Mouse (Mus musculus): ENCODE measurements around the gene Ntrk2. TPM values are rescaled to one million over a fixed set of nuclear protein-coding genes. Genes with fewer than 3 reads are reported as not detected.
"Not testable (repeated sequence)": the region's sequence is repeated elsewhere in the genome, so short reads cannot be mapped to it uniquely, and the experiment has no call there.

Ntrk2 gene
- polyA plus RNA-seq, 1 experiment from 2014 or later = 39.8 TPM

DNA sequence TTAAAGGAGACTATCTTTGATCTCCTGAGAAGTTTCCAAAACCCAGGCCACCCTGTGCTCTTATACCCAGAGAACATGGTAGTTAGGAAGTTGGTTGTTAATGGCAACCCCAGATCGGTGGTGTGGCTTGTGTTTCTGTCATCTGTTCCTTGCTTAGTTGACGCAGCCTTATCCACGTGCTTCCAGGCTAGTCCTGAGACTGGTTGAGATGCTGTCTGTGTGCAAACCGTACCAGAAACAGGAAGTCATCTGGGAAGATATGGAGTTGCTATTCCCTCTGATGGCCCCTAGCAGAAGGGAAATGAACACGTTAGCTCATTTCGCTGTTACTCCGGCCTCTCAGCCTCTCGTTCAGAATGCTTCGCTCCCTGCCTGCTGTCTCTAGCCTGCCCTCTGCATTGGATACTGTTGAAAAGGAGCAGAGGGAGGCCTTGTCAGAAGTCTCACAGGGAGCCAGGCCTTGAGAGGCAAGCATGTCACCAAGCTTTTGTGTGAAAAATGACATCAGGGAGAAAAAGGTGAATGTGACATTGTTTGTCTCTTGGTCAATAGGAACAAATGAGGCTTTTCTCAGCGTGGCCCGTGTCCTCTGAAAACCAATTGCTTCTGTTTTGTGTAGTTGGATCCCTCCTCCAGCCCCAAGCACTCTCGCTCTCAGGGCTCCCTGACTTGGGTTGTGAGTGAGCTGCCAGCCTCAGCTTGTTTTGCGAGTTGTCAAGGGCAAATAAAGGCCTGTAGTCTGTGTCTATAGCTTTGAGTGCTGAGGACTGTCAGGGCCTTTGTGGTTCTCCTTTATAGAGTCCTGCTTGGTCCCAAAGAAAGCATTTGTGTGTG, 285.0 kb downstream of the Ntrk2 start:
- H3K4me1 ChIP-seq (replicated peaks) = peaks cover 55% of the 10 kb centered on the region
- DNase-seq (ENCODE audit: low spot score) = peak; percentile 72
- H3K27ac ChIP-seq = peak overlapping the region; percentile 89
- no peaks in the 10 kb centered on the region for H3K9me3 ChIP-seq
- H3K4me3 ChIP-seq = no peak overlapping the region
- WGBS = 26% methylated on average over 13 of the region's 13 CpGs
- peaks cover 58% of the 10 kb centered on the region for H3K27me3 ChIP-seq (ENCODE audit: insufficient read depth, poor library complexity, severe bottlenecking)
- H3K36me3 ChIP-seq = no peaks in the 10 kb centered on the region

GRCm38 (mm10) chr13:59092045-59092857, 285.9 kb downstream of the Ntrk2 start:
- peak; percentile 16 for DNase-seq (ENCODE audit: low spot score)
- no peaks in the 10 kb centered on the region for H3K9me3 ChIP-seq
- H3K36me3 ChIP-seq = no peaks in the 10 kb centered on the region
- H3K27ac ChIP-seq = peak overlapping the region; percentile 89
- 33% methylated on average over 10 of the region's 10 CpGs for whole genome bisulfite sequencing
- H3K4me3 ChIP-seq = peak overlapping the region; percentile 0; the same call in 1 of the 2 replicates
- peaks cover 54% of the 10 kb centered on the region for H3K27me3 ChIP-seq (ENCODE audit: insufficient read depth, poor library complexity, severe bottlenecking)
- peaks cover 57% of the 10 kb centered on the region for H3K4me1 ChIP-seq (replicated peaks)

DNA sequence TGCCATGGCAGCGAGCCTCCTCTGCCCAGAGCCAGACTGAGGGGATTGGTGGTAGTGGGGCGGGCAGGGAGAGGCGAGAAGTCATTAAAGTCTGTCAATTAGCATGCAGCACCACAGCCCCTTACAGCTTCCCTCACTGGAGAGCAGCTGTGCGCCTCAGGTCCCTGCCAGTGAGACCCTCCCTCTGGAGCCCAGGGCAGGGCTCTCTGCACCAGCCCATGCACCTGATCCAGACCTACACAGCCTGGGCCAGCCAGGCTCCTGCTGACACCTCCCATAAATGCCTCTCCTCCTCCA, 286.4 kb downstream of the Ntrk2 start:
- Histone ChIP-seq H3K27ac (peak overlapping the region; percentile 89), H3K4me1 (replicated peaks) (peaks cover 57% of the 10 kb centered on the region), H3K27me3 (ENCODE audit: insufficient read depth, poor library complexity, severe bottlenecking) (peaks cover 60% of the 10 kb centered on the region), H3K9me3 (no peaks in the 10 kb centered on the region), H3K4me3 (peak overlapping the region; percentile 0; the same call in 1 of the 2 replicates), H3K36me3 (no peaks in the 10 kb centered on the region)
- peak; percentile 89 for DNase-seq (ENCODE audit: low spot score)
- 10% methylated on average over 4 of the region's 4 CpGs for WGBS

GRCm38 (mm10) chr13:59094722-59095121, 288.4 kb downstream of the Ntrk2 start:
- Histone ChIP-seq H3K27ac (peak overlapping the region; percentile 69), H3K36me3 (no peaks in the 10 kb centered on the region), H3K27me3 (ENCODE audit: insufficient read depth, poor library complexity, severe bottlenecking) (peaks cover 54% of the 10 kb centered on the region), H3K9me3 (no peaks in the 10 kb centered on the region), H3K4me3 (no peak overlapping the region), H3K4me1 (replicated peaks) (peaks cover 53% of the 10 kb centered on the region)
- 90% methylated on average over 7 of the region's 7 CpGs for WGBS
- DNase-seq (ENCODE audit: low spot score) = no peak

DNA sequence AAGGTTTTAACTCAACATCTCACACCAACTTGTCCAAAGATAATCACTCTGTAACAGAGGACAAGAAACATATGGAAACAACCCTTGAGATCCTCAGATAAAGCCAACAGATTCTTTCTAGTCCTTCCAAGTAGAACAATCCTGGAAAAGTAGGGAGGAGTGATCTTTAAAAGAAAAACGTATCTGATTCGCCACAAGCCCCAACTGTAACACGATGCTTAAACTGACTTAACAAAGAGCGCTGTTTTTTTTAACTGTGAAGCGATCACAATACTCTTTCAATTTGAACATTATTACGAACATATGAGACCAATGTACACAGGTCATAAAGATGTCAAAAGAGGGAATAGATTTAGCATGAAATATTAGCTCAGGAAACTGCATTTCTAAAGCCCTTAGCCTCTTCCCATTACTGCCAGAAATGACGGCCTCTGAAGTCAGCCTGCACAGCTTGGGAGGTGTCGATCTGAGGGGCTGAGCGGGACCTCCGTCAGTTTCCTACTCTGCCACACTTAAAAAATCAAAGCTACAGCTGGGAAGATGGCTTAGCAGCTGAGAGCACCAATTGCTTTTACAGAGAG, 289.5 kb downstream of the Ntrk2 start:
- Histone ChIP-seq H3K9me3 (no peaks in the 10 kb centered on the region), H3K27ac (peak overlapping the region; percentile 69; the same call in 1 of the 2 replicates), H3K4me3 (no peak overlapping the region), H3K4me1 (replicated peaks) (peaks cover 46% of the 10 kb centered on the region), H3K27me3 (ENCODE audit: insufficient read depth, poor library complexity, severe bottlenecking) (peaks cover 46% of the 10 kb centered on the region), H3K36me3 (no peaks in the 10 kb centered on the region)
- no peak for DNase-seq (ENCODE audit: low spot score)
- WGBS = 48% methylated on average over 10 of the region's 10 CpGs

DNA sequence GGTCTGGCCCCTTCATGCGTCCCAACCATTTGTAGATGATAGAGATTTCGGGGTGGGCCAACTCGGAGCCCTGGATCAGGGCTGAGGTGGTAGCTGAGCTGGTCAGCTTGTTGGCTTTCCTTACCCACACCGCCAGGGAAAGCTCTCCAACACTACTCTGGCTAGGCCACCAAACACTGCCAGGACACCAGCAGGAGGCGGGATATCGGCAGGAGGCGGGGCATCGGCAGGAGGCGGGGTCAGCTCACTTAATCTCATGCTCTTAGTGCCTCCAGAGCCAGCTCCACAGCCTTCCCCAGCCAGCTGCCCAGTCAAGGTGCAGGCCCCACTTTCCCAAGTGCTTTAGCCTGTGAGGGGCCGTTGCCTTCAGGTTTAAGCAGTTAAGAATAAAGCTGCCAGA, 293.7 kb downstream of the Ntrk2 start:
- Histone ChIP-seq H3K9me3 (no peaks in the 10 kb centered on the region), H3K27me3 (ENCODE audit: insufficient read depth, poor library complexity, severe bottlenecking) (peaks cover 27% of the 10 kb centered on the region), H3K36me3 (no peaks in the 10 kb centered on the region), H3K4me1 (replicated peaks) (peaks cover 12% of the 10 kb centered on the region), H3K4me3 (no peak overlapping the region), H3K27ac (no peak overlapping the region)
- 50% methylated on average over 10 of the region's 10 CpGs for WGBS
- no peak for DNase-seq (ENCODE audit: low spot score)

GRCm38 (mm10) chr13:59107791-59108190, 301.4 kb downstream of the Ntrk2 start:
- DNase-seq (ENCODE audit: low spot score); H3K27me3 ChIP-seq (ENCODE audit: insufficient read depth, poor library complexity, severe bottlenecking); H3K36me3 ChIP-seq; H3K27ac ChIP-seq; H3K4me1 ChIP-seq (replicated peaks); H3K4me3 ChIP-seq; H3K9me3 ChIP-seq: not testable (repeated sequence)
- 90% methylated on average over 10 of the region's 10 CpGs for WGBS

- Histone ChIP-seq H3K9me3 (peaks cover 7% of the 10 kb centered on the region), H3K4me1 (replicated peaks) (no peaks in the 10 kb centered on the region), H3K4me3 (no peak overlapping the region), H3K27me3 (ENCODE audit: insufficient read depth, poor library complexity, severe bottlenecking) (no peaks in the 10 kb centered on the region), H3K36me3 (0 out of 2 replicates have a peak, but pooled peaks cover 1% of the 10 kb centered on the region), H3K27ac (no peak overlapping the region)
- WGBS = 91% methylated on average over 5 of the region's 5 CpGs
- no peak for DNase-seq (ENCODE audit: low spot score)
Observed at GRCm38 (mm10) chr13:59110107-59110506, 303.7 kb downstream of the Ntrk2 start.

DNA sequence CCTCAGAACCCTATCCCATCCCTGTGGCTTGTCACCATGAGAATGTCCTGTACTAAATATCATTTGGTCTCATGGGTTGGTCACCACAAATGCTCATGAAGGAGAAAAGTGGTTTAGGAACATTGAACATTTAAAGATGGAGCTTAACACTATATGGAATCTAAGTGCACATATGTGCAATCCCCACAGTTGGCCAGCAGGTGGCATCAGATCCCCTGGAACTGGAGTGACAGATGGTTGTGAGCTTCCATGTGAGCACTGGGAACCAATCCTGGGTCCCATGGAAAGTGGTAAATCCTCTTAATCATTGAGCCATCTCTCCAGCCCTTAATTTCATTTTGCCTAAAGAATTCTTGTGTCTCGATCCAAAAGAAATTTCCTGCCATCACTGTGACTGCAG, 308.3 kb downstream of the Ntrk2 start:
- WGBS = 90% methylated on average over 1 of the region's 1 CpGs
- DNase-seq (ENCODE audit: low spot score) = no peak
- Histone ChIP-seq H3K9me3 (peaks cover 25% of the 10 kb centered on the region), H3K27me3 (ENCODE audit: insufficient read depth, poor library complexity, severe bottlenecking) (no peaks in the 10 kb centered on the region), H3K4me1 (replicated peaks) (peaks cover 3% of the 10 kb centered on the region), H3K27ac (no peak overlapping the region), H3K4me3 (no peak overlapping the region), H3K36me3 (0 out of 2 replicates have a peak, but pooled peaks cover 3% of the 10 kb centered on the region)

GRCm38 (mm10) chr13:59115551-59115950, 309.2 kb downstream of the Ntrk2 start:
- Histone ChIP-seq H3K27me3 (ENCODE audit: insufficient read depth, poor library complexity, severe bottlenecking) (no peaks in the 10 kb centered on the region), H3K4me3 (no peak overlapping the region), H3K36me3 (0 out of 2 replicates have a peak, but pooled peaks cover 3% of the 10 kb centered on the region), H3K9me3 (peaks cover 25% of the 10 kb centered on the region), H3K27ac (no peak overlapping the region), H3K4me1 (replicated peaks) (peaks cover 3% of the 10 kb centered on the region)
- DNase-seq (ENCODE audit: low spot score) = no peak
- 96% methylated on average over 14 of the region's 14 CpGs for WGBS

DNA sequence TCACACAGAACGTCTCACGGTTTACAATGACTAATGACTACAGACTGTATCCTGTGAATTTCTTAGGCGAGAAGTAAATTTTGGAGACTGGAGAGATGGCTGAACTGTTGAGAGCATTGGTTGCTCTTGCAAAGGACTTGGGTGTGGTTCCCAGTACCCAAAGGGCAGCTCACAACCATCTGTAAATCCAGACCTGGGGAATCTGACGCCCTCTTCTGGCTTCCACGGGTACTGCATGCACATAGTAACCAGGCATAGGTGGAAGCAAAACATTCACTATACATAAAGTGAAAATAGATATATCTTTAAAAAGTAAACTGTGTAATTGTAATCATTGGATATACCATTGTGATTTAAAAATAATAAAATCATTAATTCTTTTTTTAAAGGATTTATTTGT, 310.9 kb downstream of the Ntrk2 start:
- no peaks in the 10 kb centered on the region for H3K27me3 ChIP-seq (ENCODE audit: insufficient read depth, poor library complexity, severe bottlenecking)
- DNase-seq (ENCODE audit: low spot score) = no peak
- no peak overlapping the region for H3K27ac ChIP-seq
- 85% methylated on average over 5 of the region's 5 CpGs for WGBS
- peaks cover 3% of the 10 kb centered on the region for H3K4me1 ChIP-seq (replicated peaks)
- no peak overlapping the region for H3K4me3 ChIP-seq
- 0 out of 2 replicates have a peak, but pooled peaks cover 3% of the 10 kb centered on the region for H3K36me3 ChIP-seq
- H3K9me3 ChIP-seq = peaks cover 25% of the 10 kb centered on the region

DNA sequence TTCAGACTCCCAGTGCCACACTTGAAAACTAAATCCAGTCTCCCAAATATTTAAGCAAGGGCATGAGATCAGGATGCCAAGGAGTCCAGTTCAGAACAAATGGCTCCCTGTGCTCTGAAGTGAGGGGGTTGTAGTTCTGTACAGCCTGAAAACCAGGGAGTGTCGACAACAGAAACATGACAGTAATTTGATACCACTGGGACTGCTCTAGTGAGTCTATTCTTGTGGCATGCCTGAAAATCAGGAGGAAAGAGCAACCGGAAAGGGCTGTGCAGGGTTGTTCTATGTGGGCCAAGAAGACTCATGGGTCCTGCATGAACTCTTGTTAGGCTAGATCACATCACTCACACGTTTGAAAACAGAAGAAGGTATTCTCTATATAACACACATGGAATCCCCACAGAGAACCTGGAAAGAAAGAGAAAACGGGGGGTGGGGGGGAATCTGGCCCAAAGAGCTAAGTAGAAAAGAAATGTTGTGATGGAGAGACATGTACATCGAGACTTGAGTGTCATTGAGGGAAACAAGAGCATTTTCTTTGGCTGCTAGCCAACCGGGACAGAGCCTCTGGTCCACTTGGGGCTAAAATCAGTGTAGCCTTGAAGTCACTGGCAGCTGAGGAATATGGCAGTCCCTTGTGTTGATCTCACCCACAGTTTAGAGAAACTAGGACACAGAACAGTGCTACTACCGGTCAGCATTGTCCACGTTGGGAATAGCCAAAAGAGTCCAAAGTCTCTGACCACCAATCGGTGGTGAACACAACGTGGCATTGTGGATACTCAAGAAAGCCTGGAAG, 313.4 kb downstream of the Ntrk2 start:
- Histone ChIP-seq H3K36me3 (0 out of 2 replicates have a peak, but pooled peaks cover 3% of the 10 kb centered on the region), H3K9me3 (peaks cover 21% of the 10 kb centered on the region), H3K4me1 (replicated peaks) (peaks cover 3% of the 10 kb centered on the region), H3K4me3 (no peak overlapping the region), H3K27me3 (ENCODE audit: insufficient read depth, poor library complexity, severe bottlenecking) (no peaks in the 10 kb centered on the region), H3K27ac (peak overlapping the region; percentile 19; the same call in 1 of the 2 replicates)
- no peak for DNase-seq (ENCODE audit: low spot score)
- 86% methylated on average over 10 of the region's 10 CpGs for WGBS

Measured in hindbrain, embryonic 10.5 days (tissue).